Mouse (Mus musculus) G1E (cell line): ENCODE measurements around the gene Klf13.

Experiments
- CTCF ChIP-seq: IDR thresholded peaks from 2 replicates; pipeline ENCODE4 v1.5.1; 2012; ENCODE audit warnings: low read depth, low read length, inconsistent platforms, mixed read lengths
- GATA1 ChIP-seq: IDR thresholded peaks from 2 replicates; pipeline ENCODE4 v1.6.1; 2012; ENCODE audit warnings: borderline replicate concordance, low read length, inconsistent platforms, mixed read lengths
- POLR2AphosphoS5 ChIP-seq: IDR thresholded peaks from 2 replicates; pipeline ENCODE4 v1.6.1; 2012; ENCODE audit warnings: low read depth, low read length, inconsistent platforms; ENCODE audit not compliant: insufficient replicate concordance
- TAL1 ChIP-seq: conservative IDR thresholded peaks from 2 replicates; pipeline ENCODE4 v1.6.1; 2012; ENCODE audit warnings: low read depth, low read length, inconsistent platforms, mixed read lengths

- TF ChIP-seq CTCF (no peak), POLR2AphosphoS5 (no peak), TAL1 (no peak), GATA1 (no peak)
Measured at GRCm38 (mm10) chr7:63930132-63930531, 8.6 kb downstream of the Klf13 start.
